Mouse (Mus musculus) right cerebral cortex, postnatal 4 days (tissue): ENCODE results near the gene Rhbdf1.

Source experiments
- DNase-seq: peaks from one replicate; pipeline ENCODE4 v3.0.0-alpha.2; 2022

The Rhbdf1 gene

DNA sequence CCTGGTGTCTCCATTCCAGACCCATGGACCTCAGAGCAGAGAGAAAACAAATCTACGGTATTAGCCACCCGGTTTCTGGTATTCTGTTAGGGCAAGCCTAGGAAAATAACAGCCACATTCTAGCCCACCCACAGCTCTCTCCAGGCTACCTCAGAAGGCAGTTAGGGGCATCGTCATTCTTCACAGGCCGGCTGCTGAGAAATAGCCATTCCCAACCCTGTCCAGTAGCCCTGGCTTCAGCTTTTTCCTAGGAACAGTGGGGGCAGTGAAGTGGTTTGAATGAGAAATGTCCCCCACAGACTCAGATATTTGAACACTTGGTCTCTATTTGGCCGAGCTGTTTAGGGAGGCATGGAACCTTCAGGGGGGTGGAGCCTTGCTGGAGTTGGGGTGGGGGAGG lies 32.7 kb downstream of the Rhbdf1 start:
- DNase-seq = no peak

DNA sequence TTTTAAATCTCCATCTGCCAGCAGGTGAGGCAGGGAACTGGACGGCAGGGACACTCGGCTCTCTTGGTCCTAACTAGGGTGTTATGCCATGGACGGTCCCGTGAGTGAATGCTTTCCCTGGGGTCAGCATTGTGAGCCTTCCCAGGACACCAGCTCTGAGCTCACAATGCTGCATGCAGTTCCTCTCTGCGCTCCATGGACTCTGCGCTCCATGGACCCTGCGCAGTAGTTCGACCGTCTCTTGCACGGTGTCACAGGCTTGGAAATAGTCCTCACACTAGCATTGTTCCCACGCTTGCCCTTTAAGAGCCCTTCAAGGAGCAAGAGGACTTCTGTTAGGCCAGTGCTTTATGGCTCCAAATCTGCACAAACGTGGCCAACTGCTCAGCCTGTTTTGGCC lies 33.2 kb downstream of the Rhbdf1 start:
- no peak for DNase-seq

DNA sequence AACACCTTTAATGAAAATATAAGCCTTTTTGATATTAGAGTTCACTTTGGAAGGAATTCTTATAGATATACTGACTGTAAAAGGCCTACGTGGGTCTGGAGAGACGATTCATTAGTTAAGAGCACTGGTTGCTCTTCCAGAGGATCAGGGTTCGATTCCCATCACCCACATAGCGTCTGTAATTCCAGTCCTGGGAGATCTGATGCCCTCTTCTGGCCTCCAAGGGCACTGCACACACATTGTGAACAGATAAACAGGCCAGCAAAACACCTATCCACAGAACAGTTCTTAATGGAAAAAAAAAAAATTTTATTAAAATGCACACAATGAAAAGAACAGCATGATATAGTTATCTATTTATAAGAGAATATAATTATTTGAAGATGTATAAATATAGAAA lies 34.8 kb downstream of the Rhbdf1 start:
- no peak for DNase-seq

DNA sequence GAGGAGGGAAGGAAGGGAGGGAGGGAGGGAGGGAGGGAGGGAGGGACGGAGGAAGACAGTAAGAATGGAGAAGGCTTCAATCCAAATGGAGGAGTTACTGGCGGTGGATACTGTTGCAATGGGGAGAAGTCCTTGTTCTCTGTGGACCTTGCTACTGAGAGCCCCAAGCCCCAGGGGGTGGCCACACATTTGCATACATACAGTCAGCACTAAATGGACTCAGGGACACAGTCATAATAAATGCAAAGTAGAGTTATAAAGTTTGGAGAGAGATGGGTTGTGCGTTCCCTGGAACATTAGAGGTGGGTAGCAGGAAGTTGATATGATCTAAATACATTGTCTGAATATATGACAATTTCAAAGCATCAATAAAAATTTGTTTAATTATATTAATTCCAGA lies 36.1 kb downstream of the Rhbdf1 start:
- DNase-seq = no peak

DNA sequence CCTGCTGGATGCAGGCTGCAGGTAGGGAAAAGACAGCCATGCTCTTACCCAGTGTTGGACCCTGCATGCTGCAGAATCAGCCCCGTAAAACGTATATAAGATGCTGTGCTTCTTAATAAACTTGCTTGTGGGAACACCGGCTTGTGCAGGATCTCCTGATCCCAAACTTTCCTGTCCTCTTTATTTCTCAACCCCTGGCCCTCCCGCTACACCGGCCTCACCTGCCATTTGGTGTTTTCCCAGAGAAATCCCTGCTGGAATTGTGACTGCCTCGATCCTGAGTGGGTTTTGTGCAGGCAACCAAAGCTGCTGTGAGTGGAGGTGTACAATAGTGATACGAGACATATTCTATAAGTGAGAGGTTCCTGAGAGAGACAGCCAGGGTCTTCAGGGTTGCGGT lies 37.6 kb downstream of the Rhbdf1 start:
- no peak for DNase-seq

DNA sequence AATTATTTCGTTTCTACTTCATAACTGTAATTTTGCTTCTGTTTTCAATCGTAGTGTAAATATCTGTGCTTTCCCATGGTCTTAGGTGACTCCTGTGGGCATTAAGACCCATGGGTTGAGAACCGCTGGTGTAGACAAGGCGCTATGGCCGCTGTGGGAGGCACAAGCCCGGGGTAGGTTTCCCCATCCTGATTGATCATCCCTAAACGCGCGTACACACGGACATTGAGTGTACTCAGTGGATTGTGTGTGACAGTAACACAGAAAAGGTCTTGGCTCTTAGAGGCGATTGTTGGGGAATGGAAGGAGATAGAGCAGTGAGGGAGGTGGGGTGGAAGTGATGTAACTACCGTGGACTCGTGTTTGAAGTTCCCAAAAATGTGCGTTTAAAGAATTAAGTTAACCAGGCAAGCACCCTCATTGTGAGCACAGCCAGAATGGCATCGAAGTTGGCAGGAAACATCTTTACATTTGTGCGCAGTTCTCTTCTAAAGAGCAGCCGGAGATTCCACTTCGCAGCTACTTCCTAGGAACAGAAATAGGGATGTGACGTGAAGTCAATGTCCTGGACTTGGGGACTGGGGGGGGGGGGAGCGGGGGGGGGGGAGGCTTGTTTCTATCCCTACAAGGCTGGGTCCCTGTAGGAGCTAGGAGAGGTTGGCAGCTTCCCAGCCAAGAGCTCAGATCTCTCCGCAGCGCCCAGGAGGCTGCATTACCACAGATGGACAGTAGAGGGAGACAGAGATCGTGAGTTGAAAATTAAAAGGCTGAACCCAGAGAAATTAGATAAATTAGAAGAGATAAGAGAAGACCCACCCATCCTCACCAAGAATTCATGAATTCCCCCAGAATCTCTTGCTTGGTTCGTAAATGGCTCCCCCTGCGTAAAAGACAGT lies 39.9 kb downstream of the Rhbdf1 start:
- DNase-seq = peak; percentile 96

DNA sequence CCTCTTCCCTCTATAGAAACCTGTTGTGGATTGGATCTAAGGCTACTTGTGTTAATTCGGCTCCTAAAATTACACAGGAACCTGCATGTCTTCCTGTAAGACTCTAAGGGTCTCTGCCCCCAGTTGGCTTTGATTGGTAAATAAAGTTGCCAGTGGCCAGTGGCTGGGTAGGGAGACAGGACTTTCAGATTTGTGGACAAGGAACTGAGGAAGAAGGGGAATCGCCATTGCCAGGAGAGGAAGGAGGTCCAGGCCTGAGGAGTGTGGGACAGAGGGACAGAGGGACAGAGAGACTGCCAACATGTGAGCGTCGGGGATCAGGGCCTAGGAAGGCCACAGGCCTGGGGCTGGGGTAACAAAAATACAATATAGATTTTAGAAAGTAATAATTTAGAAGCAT lies 40.9 kb downstream of the Rhbdf1 start:
- no peak for DNase-seq

DNA sequence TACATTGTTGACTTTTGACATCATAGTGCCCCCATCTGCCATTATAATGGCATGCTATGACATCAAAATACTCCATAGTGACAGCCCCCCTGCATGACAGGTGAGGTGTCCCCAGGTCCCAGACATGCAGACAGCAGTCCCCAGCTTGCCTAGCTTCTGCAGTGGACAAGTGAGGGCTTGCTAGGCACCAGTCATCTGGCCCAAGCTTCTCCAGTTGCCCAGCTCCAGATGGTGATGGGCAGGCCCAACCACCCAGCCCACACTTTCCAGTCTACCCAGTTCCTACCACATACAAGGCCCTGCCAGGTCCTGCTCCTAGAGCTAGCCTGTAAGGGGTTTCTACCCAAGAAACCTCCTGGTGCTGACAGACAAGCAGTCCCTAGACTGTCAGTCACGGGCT lies 43.6 kb downstream of the Rhbdf1 start:
- no peak for DNase-seq

DNA sequence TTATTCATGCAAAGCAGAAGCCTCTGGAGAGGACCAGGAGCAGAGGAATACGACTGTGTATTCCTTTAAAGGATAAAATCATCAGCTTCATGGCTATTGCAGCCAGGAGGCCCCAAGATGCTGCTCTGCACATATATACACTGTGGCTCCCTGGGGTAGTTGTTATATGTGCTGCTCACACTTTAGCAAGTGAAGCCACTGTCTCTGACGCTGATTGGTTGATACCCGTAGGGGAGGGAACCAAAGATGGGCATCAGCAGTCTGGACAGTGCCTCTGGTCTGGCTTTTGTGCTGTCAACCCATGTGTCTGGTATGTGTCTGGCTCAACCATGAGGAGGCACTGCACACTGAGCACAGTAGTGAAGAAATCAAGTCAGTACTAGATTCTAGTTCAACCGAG lies 55.4 kb downstream of the Rhbdf1 start:
- no peak for DNase-seq

DNA sequence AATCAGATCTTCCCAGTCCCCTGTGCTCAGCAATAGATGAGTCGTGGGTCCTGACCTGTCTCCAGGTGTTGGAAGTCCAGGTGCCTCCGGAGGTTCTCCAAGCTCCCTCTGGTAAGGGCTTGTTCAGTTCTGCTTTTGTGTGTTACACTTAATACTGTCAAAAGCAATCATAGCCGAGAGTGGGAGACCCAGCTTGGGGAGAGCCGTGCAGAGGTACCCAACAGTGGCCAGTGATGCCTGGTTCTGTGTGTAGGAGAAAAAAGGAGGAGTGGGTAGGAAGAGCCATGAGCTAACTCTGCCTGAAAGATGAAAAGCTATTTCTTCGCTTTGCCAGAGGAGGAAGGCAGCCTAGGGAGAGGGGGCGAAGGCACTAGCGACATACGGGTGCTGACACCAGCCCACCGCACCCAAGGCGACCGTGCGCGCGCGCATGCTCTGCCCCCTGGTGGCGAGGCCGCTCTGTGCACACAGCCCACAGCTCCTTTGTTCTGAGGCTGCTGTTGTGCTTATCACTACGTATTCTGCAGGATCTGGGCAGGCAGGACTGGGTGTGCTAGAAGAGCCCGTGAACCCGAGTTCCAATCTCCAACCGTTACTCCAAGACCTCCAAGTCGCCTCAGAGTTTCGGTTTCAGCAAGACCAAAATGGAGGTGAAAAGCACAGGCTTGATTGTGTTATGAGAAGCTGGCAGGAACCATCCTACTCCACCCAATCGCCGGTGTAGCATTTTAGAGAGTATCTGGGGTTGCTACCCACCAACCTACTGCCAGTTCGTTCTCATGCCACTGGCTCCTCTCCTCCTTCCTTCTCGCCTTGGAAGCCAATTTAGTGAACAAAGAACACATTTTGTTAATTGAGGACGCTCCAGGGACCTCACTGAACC lies 59.9 kb downstream of the Rhbdf1 start:
- peak; percentile 96 for DNase-seq

DNA sequence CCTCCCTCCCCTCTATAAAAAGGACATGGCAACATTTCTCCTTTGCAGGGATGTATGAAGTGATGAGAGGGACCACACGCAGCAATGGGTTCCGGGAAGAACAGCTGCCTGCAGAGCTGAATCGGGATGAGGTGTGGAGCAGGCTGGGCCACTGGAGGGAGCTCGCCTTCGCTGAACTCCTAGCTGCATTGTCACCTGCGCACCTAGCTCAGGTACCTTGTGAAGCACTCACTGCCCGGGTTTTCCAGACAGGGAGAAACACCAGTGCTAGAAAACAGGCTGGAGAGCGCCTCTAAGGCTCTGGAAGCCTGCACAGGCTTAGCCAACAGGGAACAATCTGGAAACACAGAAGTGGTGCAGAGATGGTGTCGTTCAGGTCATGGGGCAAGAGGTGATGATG lies 60.6 kb downstream of the Rhbdf1 start:
- DNase-seq = peak; percentile 47

DNA sequence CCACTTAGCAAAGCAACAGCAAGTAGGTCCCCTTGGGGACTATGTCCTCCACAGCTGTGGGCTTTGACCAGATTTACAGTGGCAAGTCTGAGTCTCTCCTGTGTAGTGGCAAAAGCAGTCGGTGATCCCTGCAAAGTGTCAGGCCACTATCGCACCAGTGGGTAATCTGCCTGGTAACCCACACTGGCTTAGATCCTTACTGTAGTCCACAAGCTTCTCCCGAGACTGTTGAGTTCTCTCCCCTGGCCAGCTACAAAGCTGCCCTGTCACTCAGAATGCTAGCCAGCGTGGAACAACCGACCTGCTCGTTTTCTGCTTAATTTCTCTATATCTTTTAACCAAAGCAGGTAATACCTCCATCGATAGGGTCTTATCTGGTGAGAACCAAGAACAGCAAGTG lies 61.8 kb downstream of the Rhbdf1 start:
- DNase-seq = no peak
